Mouse (Mus musculus): ENCODE measurements around the gene Tjp2. TPM values are rescaled to one million over a fixed set of nuclear protein-coding genes. Genes with fewer than 3 reads are reported as not detected.

Gene Tjp2
- polyA plus RNA-seq, 1 experiment = 19.3 TPM

GRCm38 (mm10) chr19:24220795-24221445, 3.9 kb downstream of the Tjp2 start:
- Histone ChIP-seq H3K4me1 (ENCODE audit: control insufficient read depth, insufficient read depth, low read length) (peaks cover 11% of the 10 kb centered on the region), H3K4me3 (ENCODE audit: control insufficient read depth, low read depth, low read length) (no peak overlapping the region)

GRCm38 (mm10) chr19:24219011-24219410, 5.8 kb downstream of the Tjp2 start:
- Histone ChIP-seq H3K27ac (ENCODE audit: control insufficient read depth, insufficient read depth, low read depth, low read length) (no peak overlapping the region), H3K27me3 (ENCODE audit: control insufficient read depth, insufficient read depth, low read length) (no peaks in the 10 kb centered on the region), H3K4me1 (ENCODE audit: control insufficient read depth, insufficient read depth, low read length) (peaks cover 5% of the 10 kb centered on the region), H3K4me3 (ENCODE audit: control insufficient read depth, low read depth, low read length) (no peak overlapping the region), H3K36me3 (ENCODE audit: control insufficient read depth, insufficient read depth, low read length) (no peaks in the 10 kb centered on the region)
- TF ChIP-seq CTCF (IDR thresholded peaks at IDR 0.05; ENCODE audit: control insufficient read depth, insufficient read depth, insufficient replicate concordance, low read depth, low read length) = no peak
- no peak for TF ChIP-seq POLR2A (IDR thresholded peaks at IDR 0.05; ENCODE audit: control insufficient read depth, low read depth, low read length)

More at GRCm38 (mm10) chr19:24220795-24221445, 3.9 kb downstream of the Tjp2 start:
- no peak for TF ChIP-seq CTCF (IDR thresholded peaks at IDR 0.05; ENCODE audit: control insufficient read depth, insufficient read depth, insufficient replicate concordance, low read depth, low read length)
- TF ChIP-seq POLR2A (IDR thresholded peaks at IDR 0.05; ENCODE audit: control insufficient read depth, low read depth, low read length) = no peak
- no peaks in the 10 kb centered on the region for H3K27me3 ChIP-seq (ENCODE audit: control insufficient read depth, insufficient read depth, low read length)
- no peak overlapping the region for H3K27ac ChIP-seq (ENCODE audit: control insufficient read depth, insufficient read depth, low read depth, low read length)
- H3K36me3 ChIP-seq (ENCODE audit: control insufficient read depth, insufficient read depth, low read length) = no peaks in the 10 kb centered on the region

GRCm38 (mm10) chr19:24218291-24218690, 6.5 kb downstream of the Tjp2 start:
- peaks cover 5% of the 10 kb centered on the region for H3K4me1 ChIP-seq (ENCODE audit: control insufficient read depth, insufficient read depth, low read length)
- H3K36me3 ChIP-seq (ENCODE audit: control insufficient read depth, insufficient read depth, low read length) = no peaks in the 10 kb centered on the region
- no peak overlapping the region for H3K4me3 ChIP-seq (ENCODE audit: control insufficient read depth, low read depth, low read length)
- H3K27me3 ChIP-seq (ENCODE audit: control insufficient read depth, insufficient read depth, low read length) = no peaks in the 10 kb centered on the region
- TF ChIP-seq CTCF (IDR thresholded peaks at IDR 0.05; ENCODE audit: control insufficient read depth, insufficient read depth, insufficient replicate concordance, low read depth, low read length) (no peak), POLR2A (IDR thresholded peaks at IDR 0.05; ENCODE audit: control insufficient read depth, low read depth, low read length) (no peak)
- no peak overlapping the region for H3K27ac ChIP-seq (ENCODE audit: control insufficient read depth, insufficient read depth, low read depth, low read length)

- Histone ChIP-seq H3K4me1 (ENCODE audit: control insufficient read depth, insufficient read depth, low read length) (peaks cover 5% of the 10 kb centered on the region), H3K4me3 (ENCODE audit: control insufficient read depth, low read depth, low read length) (no peak overlapping the region), H3K36me3 (ENCODE audit: control insufficient read depth, insufficient read depth, low read length) (no peaks in the 10 kb centered on the region), H3K27ac (ENCODE audit: control insufficient read depth, insufficient read depth, low read depth, low read length) (no peak overlapping the region), H3K27me3 (ENCODE audit: control insufficient read depth, insufficient read depth, low read length) (no peaks in the 10 kb centered on the region)
- TF ChIP-seq CTCF (IDR thresholded peaks at IDR 0.05; ENCODE audit: control insufficient read depth, insufficient read depth, insufficient replicate concordance, low read depth, low read length) (no peak), POLR2A (IDR thresholded peaks at IDR 0.05; ENCODE audit: control insufficient read depth, low read depth, low read length) (no peak)
Measured at GRCm38 (mm10) chr19:24217851-24218250, 7.0 kb downstream of the Tjp2 start.

DNA sequence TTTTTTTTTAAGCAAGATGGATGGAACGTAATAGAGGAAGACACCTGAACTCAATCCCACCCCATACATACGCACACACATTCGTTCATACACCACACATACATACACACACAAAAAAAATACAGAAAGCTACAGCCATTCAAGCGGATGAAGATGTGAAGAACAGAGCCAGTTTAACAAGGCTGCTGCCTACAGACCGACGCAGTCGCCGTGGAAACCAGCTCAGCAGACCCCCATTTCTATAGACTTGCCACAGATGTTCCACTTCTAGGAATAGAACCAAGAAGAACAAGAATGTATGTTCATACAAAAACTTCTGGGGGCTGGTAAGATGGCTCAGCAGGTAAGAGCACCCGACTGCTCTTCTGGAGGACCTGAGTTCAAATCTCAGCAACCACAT, 8.1 kb downstream of the Tjp2 start:
- Histone ChIP-seq H3K27ac (ENCODE audit: control insufficient read depth, insufficient read depth, low read depth, low read length) (no peak overlapping the region), H3K27me3 (ENCODE audit: control insufficient read depth, insufficient read depth, low read length) (no peaks in the 10 kb centered on the region), H3K4me1 (ENCODE audit: control insufficient read depth, insufficient read depth, low read length) (peaks cover 5% of the 10 kb centered on the region), H3K4me3 (ENCODE audit: control insufficient read depth, low read depth, low read length) (no peak overlapping the region), H3K36me3 (ENCODE audit: control insufficient read depth, insufficient read depth, low read length) (no peaks in the 10 kb centered on the region)
- TF ChIP-seq POLR2A (IDR thresholded peaks at IDR 0.05; ENCODE audit: control insufficient read depth, low read depth, low read length) (no peak), CTCF (IDR thresholded peaks at IDR 0.05; ENCODE audit: control insufficient read depth, insufficient read depth, insufficient replicate concordance, low read depth, low read length) (no peak)

DNA sequence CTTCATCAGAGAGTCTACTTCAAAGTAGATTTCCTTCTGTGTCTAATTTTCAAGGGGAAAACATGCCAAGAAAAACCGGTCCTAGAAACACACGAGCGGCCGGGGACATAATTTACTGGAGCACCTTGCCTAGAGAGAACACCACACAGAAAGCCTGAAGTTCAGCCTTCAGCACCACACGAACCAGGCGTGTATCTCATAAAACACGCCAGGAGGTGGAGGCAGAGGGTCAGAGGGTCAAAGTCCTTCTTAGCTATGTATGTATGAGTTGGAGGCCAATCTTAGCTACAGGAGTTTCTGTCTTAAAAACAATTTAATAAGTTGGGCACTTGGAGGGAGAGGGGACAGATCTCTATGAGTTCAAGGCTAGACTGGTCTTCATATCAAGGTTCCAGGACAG, 9.9 kb downstream of the Tjp2 start:
- Histone ChIP-seq H3K4me3 (ENCODE audit: control insufficient read depth, low read depth, low read length) (no peak overlapping the region), H3K4me1 (ENCODE audit: control insufficient read depth, insufficient read depth, low read length) (peaks cover 5% of the 10 kb centered on the region), H3K27me3 (ENCODE audit: control insufficient read depth, insufficient read depth, low read length) (no peaks in the 10 kb centered on the region), H3K27ac (ENCODE audit: control insufficient read depth, insufficient read depth, low read depth, low read length) (no peak overlapping the region), H3K36me3 (ENCODE audit: control insufficient read depth, insufficient read depth, low read length) (no peaks in the 10 kb centered on the region)
- TF ChIP-seq CTCF (IDR thresholded peaks at IDR 0.05; ENCODE audit: control insufficient read depth, insufficient read depth, insufficient replicate concordance, low read depth, low read length) (no peak), POLR2A (IDR thresholded peaks at IDR 0.05; ENCODE audit: control insufficient read depth, low read depth, low read length) (no peak)

GRCm38 (mm10) chr19:24213299-24213698, 11.5 kb downstream of the Tjp2 start:
- H3K36me3 ChIP-seq (ENCODE audit: control insufficient read depth, insufficient read depth, low read length) = no peaks in the 10 kb centered on the region
- TF ChIP-seq POLR2A (IDR thresholded peaks at IDR 0.05; ENCODE audit: control insufficient read depth, low read depth, low read length) = no peak
- no peak for TF ChIP-seq CTCF (IDR thresholded peaks at IDR 0.05; ENCODE audit: control insufficient read depth, insufficient read depth, insufficient replicate concordance, low read depth, low read length)
- no peak overlapping the region for H3K4me3 ChIP-seq (ENCODE audit: control insufficient read depth, low read depth, low read length)
- no peaks in the 10 kb centered on the region for H3K27me3 ChIP-seq (ENCODE audit: control insufficient read depth, insufficient read depth, low read length)
- peaks cover 5% of the 10 kb centered on the region for H3K4me1 ChIP-seq (ENCODE audit: control insufficient read depth, insufficient read depth, low read length)
- H3K27ac ChIP-seq (ENCODE audit: control insufficient read depth, insufficient read depth, low read depth, low read length) = no peak overlapping the region

All from testis, adult 2 months (tissue).